Mouse (Mus musculus) intestine, embryonic 14.5 days (tissue): ENCODE measurements at regions not wholly inside any gene's neighbourhood (a gene's known extent, or its start where the extent isn't known, plus 50 kb on each side); places are given as distances from the start of the nearest gene placed in this dataset.

Experiments used
- ATAC-seq: fragments of 200-750 bp; cut with Nextera tagmentation; replicated peaks from 2 replicates; pipeline ENCODE4 v1.8.0; 2017; ENCODE audit warnings: low read depth, moderate number of reproducible peaks, moderate TSS enrichment, moderate library complexity; ENCODE audit not compliant: low FRiP score, low TSS enrichment
- DNase-seq: peaks from one replicate; pipeline ENCODE4 v3.0.0-alpha.2; 2018; ENCODE audit warnings: low spot score
- H3K27ac ChIP-seq: fragments of 300-500 bp; sonication (generic); 2 replicates; pipeline ENCODE4 v1.5.1; 2014; ENCODE audit warnings: low read depth, mild to moderate bottlenecking, control low read depth
- H3K27me3 ChIP-seq: fragments of 300-500 bp; sonication (generic); replicated peaks from 2 replicates; pipeline ENCODE4 v1.6.1; 2014; ENCODE audit warnings: low read length, control low read depth; ENCODE audit not compliant: control insufficient read depth, insufficient read depth
- H3K36me3 ChIP-seq: fragments of 300-500 bp; sonication (generic); 2 replicates; pipeline ENCODE4 v1.6.1; 2014; ENCODE audit warnings: low read length, control low read depth; ENCODE audit not compliant: control insufficient read depth, insufficient read depth
- H3K4me1 ChIP-seq: fragments of 300-500 bp; sonication (generic); replicated peaks from 2 replicates; pipeline ENCODE4 v1.6.1; 2014; ENCODE audit warnings: low read length, control low read depth, mixed read lengths; ENCODE audit not compliant: control insufficient read depth, insufficient read depth
- H3K4me2 ChIP-seq: fragments of 300-500 bp; sonication (generic); 2 replicates; pipeline ENCODE4 v1.6.1; 2014; ENCODE audit warnings: low read length
- H3K4me3 ChIP-seq: fragments of 300-500 bp; sonication (generic); 2 replicates; pipeline ENCODE4 v1.5.1; 2014; ENCODE audit warnings: low read depth, low read length, control low read depth, mixed read lengths
- H3K9ac ChIP-seq: fragments of 300-500 bp; sonication (generic); 2 replicates; pipeline ENCODE4 v1.6.1; 2014; ENCODE audit warnings: mild to moderate bottlenecking, low read length
- H3K9me3 ChIP-seq: fragments of 300-500 bp; sonication (generic); 2 replicates; pipeline ENCODE4 v1.6.1; 2016; ENCODE audit warnings: low read length, control low read depth; ENCODE audit not compliant: control insufficient read depth
- WGBS: fragments of 180-500 bp; shearing (Covaris S2); extraction: QIAGEN DNeasy Blood & Tissue Kit; methylation state at CpG from one replicate; pipeline ENCODE4 v1.1.7; 2014; 5-methylcytosine and 5-hydroxymethylcytosine counted together

- Histone ChIP-seq H3K36me3 (no peaks in the 10 kb centered on the region), H3K4me2 (no peak overlapping the region), H3K4me1 (no peaks in the 10 kb centered on the region), H3K27me3 (no peaks in the 10 kb centered on the region), H3K9me3 (0 out of 2 replicates have a peak, but pooled peaks cover 3% of the 10 kb centered on the region), H3K27ac (no peak overlapping the region), H3K4me3 (no peak overlapping the region), H3K9ac (no peak overlapping the region)
- DNase-seq = no peak
- 75% methylated on average over 6 of the region's 6 CpGs for WGBS
- no peak for ATAC-seq
Measured at GRCm38 (mm10) chr5:125843259-125843658, 311.7 kb downstream of the Tmem132b start.

GRCm38 (mm10) chr5:125849722-125850121, 318.1 kb downstream of the Tmem132b start:
- ATAC-seq (no peak), DNase-seq (no peak)
- no peaks in the 10 kb centered on the region for H3K4me1 ChIP-seq
- no peak overlapping the region for H3K9ac ChIP-seq
- H3K36me3 ChIP-seq = no peaks in the 10 kb centered on the region
- H3K27ac ChIP-seq = no peak overlapping the region
- no peak overlapping the region for H3K4me3 ChIP-seq
- no peak overlapping the region for H3K4me2 ChIP-seq
- 90% methylated on average over 7 of the region's 7 CpGs for WGBS
- 0 out of 2 replicates have a peak, but pooled peaks cover 5% of the 10 kb centered on the region for H3K9me3 ChIP-seq
- no peaks in the 10 kb centered on the region for H3K27me3 ChIP-seq

- Histone ChIP-seq H3K27me3 (no peaks in the 10 kb centered on the region), H3K36me3 (no peaks in the 10 kb centered on the region), H3K4me1 (no peaks in the 10 kb centered on the region), H3K9me3 (no peaks in the 10 kb centered on the region), H3K4me2 (no peak overlapping the region), H3K9ac (no peak overlapping the region), H3K27ac (no peak overlapping the region), H3K4me3 (no peak overlapping the region)
- WGBS = 77% methylated on average over 9 of the region's 9 CpGs
- no peak for DNase-seq
- ATAC-seq = no peak
Measured at GRCm38 (mm10) chr5:125876296-125876695, 344.7 kb downstream of the Tmem132b start.

- Histone ChIP-seq H3K27me3 (no peaks in the 10 kb centered on the region), H3K4me2 (no peak overlapping the region), H3K36me3 (no peaks in the 10 kb centered on the region), H3K9me3 (no peaks in the 10 kb centered on the region), H3K27ac (no peak overlapping the region), H3K4me1 (no peaks in the 10 kb centered on the region), H3K4me3 (no peak overlapping the region), H3K9ac (no peak overlapping the region)
- WGBS = 81% methylated on average over 2 of the region's 2 CpGs
- ATAC-seq (no peak), DNase-seq (no peak)
Measured at GRCm38 (mm10) chr5:125888840-125889239, 357.3 kb downstream of the Tmem132b start.

DNA sequence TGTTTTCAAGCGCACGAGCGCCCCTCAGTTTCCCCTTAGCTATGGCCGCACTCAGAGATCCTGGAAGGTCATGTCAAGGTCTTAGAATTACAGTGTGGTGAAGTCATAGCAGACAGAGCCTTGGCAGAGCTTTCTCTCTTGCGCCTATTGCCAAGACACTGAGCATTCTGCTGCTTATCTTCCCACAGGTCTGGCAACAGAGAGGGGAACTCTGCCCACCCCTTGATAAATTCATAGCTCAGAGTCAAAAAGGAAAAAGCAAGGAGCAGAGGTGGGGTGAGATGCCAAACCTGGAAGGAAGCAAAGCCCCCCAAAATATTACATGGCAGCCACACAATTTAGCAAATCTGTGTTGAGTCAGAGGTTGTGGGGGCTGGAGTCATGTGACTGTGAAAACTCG, 362.3 kb downstream of the Tmem132b start:
- Histone ChIP-seq H3K4me2 (no peak overlapping the region), H3K36me3 (no peaks in the 10 kb centered on the region), H3K27ac (no peak overlapping the region), H3K9me3 (no peaks in the 10 kb centered on the region; the same call in 1 of the 2 replicates), H3K27me3 (no peaks in the 10 kb centered on the region), H3K4me3 (no peak overlapping the region), H3K9ac (no peak overlapping the region), H3K4me1 (no peaks in the 10 kb centered on the region)
- DNase-seq (no peak), ATAC-seq (no peak)
- 87% methylated on average over 6 of the region's 6 CpGs for WGBS

GRCm38 (mm10) chr5:125902038-125902437, 370.5 kb downstream of the Tmem132b start:
- H3K9me3 ChIP-seq = no peaks in the 10 kb centered on the region
- H3K4me1 ChIP-seq = no peaks in the 10 kb centered on the region
- H3K4me3 ChIP-seq = no peak overlapping the region
- WGBS = 88% methylated on average over 4 of the region's 4 CpGs
- no peak overlapping the region for H3K4me2 ChIP-seq
- no peak for DNase-seq
- no peak overlapping the region for H3K27ac ChIP-seq
- ATAC-seq = no peak
- no peak overlapping the region for H3K9ac ChIP-seq
- H3K27me3 ChIP-seq = no peaks in the 10 kb centered on the region
- H3K36me3 ChIP-seq = no peaks in the 10 kb centered on the region

GRCm38 (mm10) chr5:125904426-125904825, 372.9 kb downstream of the Tmem132b start:
- no peak overlapping the region for H3K27ac ChIP-seq
- no peaks in the 10 kb centered on the region for H3K9me3 ChIP-seq
- 83% methylated on average over 5 of the region's 5 CpGs for WGBS
- no peaks in the 10 kb centered on the region for H3K36me3 ChIP-seq
- ATAC-seq (no peak), DNase-seq (no peak)
- H3K27me3 ChIP-seq = no peaks in the 10 kb centered on the region
- no peak overlapping the region for H3K4me3 ChIP-seq
- H3K9ac ChIP-seq = no peak overlapping the region
- H3K4me2 ChIP-seq = no peak overlapping the region
- H3K4me1 ChIP-seq = no peaks in the 10 kb centered on the region

DNA sequence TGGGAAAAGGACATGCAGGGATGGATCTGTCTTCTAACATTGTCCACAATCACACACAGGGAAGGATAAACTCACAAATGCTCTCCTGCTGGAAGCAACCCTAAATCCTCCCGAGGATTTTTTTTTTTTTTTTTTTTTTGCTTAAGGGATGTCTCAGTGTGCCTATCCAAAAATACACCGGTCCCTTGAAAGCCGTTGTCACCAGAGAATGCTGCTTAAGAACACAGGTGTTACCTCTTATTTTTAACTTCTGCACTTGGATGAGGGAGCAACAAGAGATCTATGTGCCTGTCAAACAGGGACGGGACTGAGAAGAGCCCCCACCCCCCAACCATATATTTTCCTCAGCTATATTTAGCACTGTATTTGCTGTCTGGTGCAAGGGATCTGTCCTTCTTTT, 375.8 kb downstream of the Tmem132b start:
- no peak overlapping the region for H3K4me3 ChIP-seq
- no peaks in the 10 kb centered on the region for H3K36me3 ChIP-seq
- DNase-seq (no peak), ATAC-seq (no peak)
- H3K4me1 ChIP-seq = no peaks in the 10 kb centered on the region
- H3K27me3 ChIP-seq = no peaks in the 10 kb centered on the region
- no peak overlapping the region for H3K9ac ChIP-seq
- WGBS = 82% methylated on average over 4 of the region's 4 CpGs
- no peak overlapping the region for H3K27ac ChIP-seq
- no peak overlapping the region for H3K4me2 ChIP-seq
- no peaks in the 10 kb centered on the region for H3K9me3 ChIP-seq

DNA sequence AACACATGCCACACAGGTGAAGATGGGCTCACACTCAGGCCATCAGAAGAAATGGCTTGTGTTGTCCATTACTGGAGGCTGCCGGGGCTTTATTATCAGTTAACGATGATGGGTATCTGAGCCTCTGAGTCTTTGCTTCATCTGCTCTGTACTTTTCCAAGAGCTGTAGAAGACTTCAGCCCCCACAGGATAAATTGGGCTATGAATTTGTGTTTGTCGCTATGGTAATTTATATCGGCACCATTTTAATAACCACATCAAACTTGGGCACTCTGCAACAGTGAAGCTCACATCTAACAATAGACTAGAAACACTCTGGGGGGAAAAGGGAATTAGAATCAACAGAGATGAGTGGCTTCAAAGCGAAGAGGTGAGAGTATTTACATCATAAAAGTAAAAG, 376.3 kb downstream of the Tmem132b start:
- H3K36me3 ChIP-seq = no peaks in the 10 kb centered on the region
- H3K9me3 ChIP-seq = no peaks in the 10 kb centered on the region
- 92% methylated on average over 5 of the region's 5 CpGs for WGBS
- DNase-seq (no peak), ATAC-seq (no peak)
- no peaks in the 10 kb centered on the region for H3K27me3 ChIP-seq
- no peaks in the 10 kb centered on the region for H3K4me1 ChIP-seq
- no peak overlapping the region for H3K9ac ChIP-seq
- H3K4me2 ChIP-seq = no peak overlapping the region
- H3K27ac ChIP-seq = no peak overlapping the region
- H3K4me3 ChIP-seq = no peak overlapping the region
